Mouse (Mus musculus) limb, embryonic 11.5 days (tissue): ENCODE data around the gene Mms22l. TPM values are rescaled to one million over a fixed set of nuclear protein-coding genes. Genes with fewer than 3 reads are reported as not detected.
"Not testable (repeated sequence)": the region's sequence is repeated elsewhere in the genome, so short reads cannot be mapped to it uniquely, and the experiment has no call there.

ENCODE experiments used
- ATAC-seq: fragments of 200-750 bp; cut with Nextera tagmentation; 2 replicates; pipeline ENCODE4 v1.8.0; 2017; ENCODE audit warnings: low read depth; ENCODE audit not compliant: insufficient number of reproducible peaks, low FRiP score, low TSS enrichment
- DNase-seq: peaks from one replicate; pipeline ENCODE4 v3.0.0-alpha.2; 2015; ENCODE audit warnings: low spot score
- H3K27ac ChIP-seq: fragments of 300-500 bp; sonication (generic); replicated peaks from 2 replicates; pipeline ENCODE4 v1.5.1; 2014; ENCODE audit warnings: low read depth, mild to moderate bottlenecking, low read length
- H3K27me3 ChIP-seq: fragments of 300-500 bp; sonication (generic); 2 replicates; pipeline ENCODE4 v1.6.1; 2014; ENCODE audit warnings: mild to moderate bottlenecking, low read length, mixed read lengths; ENCODE audit not compliant: control insufficient read depth, insufficient read depth
- H3K36me3 ChIP-seq: fragments of 300-500 bp; sonication (generic); 2 replicates; pipeline ENCODE4 v1.6.1; 2014; ENCODE audit warnings: mild to moderate bottlenecking, low read length, moderate library complexity, mixed read lengths; ENCODE audit not compliant: control insufficient read depth, insufficient read depth
- H3K4me1 ChIP-seq: fragments of 300-500 bp; sonication (generic); 2 replicates; pipeline ENCODE4 v1.6.1; 2014; ENCODE audit warnings: low read length, mixed read lengths; ENCODE audit not compliant: control insufficient read depth, insufficient read depth
- H3K4me2 ChIP-seq: fragments of 300-500 bp; sonication (generic); 2 replicates; pipeline ENCODE4 v1.6.1; 2014; ENCODE audit warnings: low read depth, mild to moderate bottlenecking, moderate library complexity; ENCODE audit not compliant: severe bottlenecking
- H3K4me3 ChIP-seq: fragments of 300-500 bp; sonication (generic); 2 replicates; pipeline ENCODE4 v1.5.1; 2014; ENCODE audit warnings: low read depth, low read length
- H3K9ac ChIP-seq: fragments of 300-500 bp; sonication (generic); 2 replicates; pipeline ENCODE4 v1.6.1; 2014; ENCODE audit warnings: mild to moderate bottlenecking, low read length
- H3K9me3 ChIP-seq: fragments of 300-500 bp; sonication (generic); 2 replicates; pipeline ENCODE4 v1.6.1; 2016; ENCODE audit warnings: low read length; ENCODE audit not compliant: control insufficient read depth
- WGBS: fragments of 180-500 bp; shearing (Covaris S2); extraction: QIAGEN DNeasy Blood & Tissue Kit; methylation state at CpG from one replicate; pipeline ENCODE4 v1.1.7; 2014; 5-methylcytosine and 5-hydroxymethylcytosine counted together
- polyA plus RNA-seq: library from polyadenylated mRNA; unstranded; fragments of >200 nt; fragmentation: Nextera tagmentation; extraction: Ambion mirVana; gene quantifications from 2 replicates; pipeline ENCODE4 v1.2.1, GENCODE M21; 2014

Mms22l gene
- polyA plus RNA-seq, result 48.6 and 48.7 TPM in 2 replicates

GRCm38 (mm10) chr4:24496116-24496952 is at the start of gene Mms22l:
Mms22l (plus strand) TSS chr4:24496451.
- WGBS, result under 1% methylated on average over 61 of the region's 83 CpGs
- peak within 1 kb of the TSS; percentile 97 for H3K27ac ChIP-seq

GRCm38 (mm10) chr4:24484046-24484445 is 12.2 kb upstream of the Mms22l start:
- ATAC-seq, H3K4me3 ChIP-seq, H3K36me3 ChIP-seq, H3K9ac ChIP-seq, H3K4me1 ChIP-seq, H3K27ac ChIP-seq, H3K27me3 ChIP-seq, H3K9me3 ChIP-seq, H3K4me2 ChIP-seq, DNase-seq: not testable (repeated sequence)
- WGBS, result 92% methylated on average over 4 of the region's 4 CpGs

More at GRCm38 (mm10) chr4:24496116-24496952, at the start of gene Mms22l:
- H3K36me3 ChIP-seq, result no peaks in the 10 kb centered on the region
- no peaks in the 10 kb centered on the region for H3K4me1 ChIP-seq
- no peaks in the 10 kb centered on the region for H3K9me3 ChIP-seq
- ATAC-seq (peak; percentile 99), DNase-seq (peak; percentile 96)
- peak within 1 kb of the TSS; percentile 53 for H3K4me2 ChIP-seq
- peak within 1 kb of the TSS; percentile 85 for H3K4me3 ChIP-seq
- peak within 1 kb of the TSS; percentile 97 for H3K9ac ChIP-seq
- no peaks in the 10 kb centered on the region for H3K27me3 ChIP-seq

- Histone ChIP-seq H3K27ac (no peak overlapping the region; the same call in 1 of the 2 replicates), H3K9me3 (no peaks in the 10 kb centered on the region), H3K4me2 (peak overlapping the region; percentile 53), H3K9ac (peak overlapping the region; percentile 97), H3K4me1 (no peaks in the 10 kb centered on the region), H3K4me3 (peak overlapping the region; percentile 85), H3K36me3 (no peaks in the 10 kb centered on the region), H3K27me3 (no peaks in the 10 kb centered on the region)
- WGBS, result 1% methylated on average over 7 of the region's 7 CpGs
- ATAC-seq (no peak), DNase-seq (no peak)
Measured at GRCm38 (mm10) chr4:24496953-24497319, 685 bp downstream of the Mms22l start.

- Histone ChIP-seq H3K27ac (no peak overlapping the region), H3K27me3 (no peaks in the 10 kb centered on the region), H3K4me3 (no peak overlapping the region), H3K9ac (no peak overlapping the region), H3K36me3 (peaks cover 2% of the 10 kb centered on the region; the same call in 1 of the 2 replicates), H3K9me3 (no peaks in the 10 kb centered on the region), H3K4me1 (no peaks in the 10 kb centered on the region), H3K4me2 (no peak overlapping the region)
- ATAC-seq, result no peak
- whole genome bisulfite sequencing, result 94% methylated on average over 3 of the region's 3 CpGs
- no peak for DNase-seq
Measured at GRCm38 (mm10) chr4:24509195-24509594, 12.9 kb downstream of the Mms22l start.

- no peak for DNase-seq
- WGBS, result 86% methylated on average over 4 of the region's 4 CpGs
- Histone ChIP-seq H3K27ac (no peak overlapping the region), H3K4me1 (no peaks in the 10 kb centered on the region), H3K9me3 (no peaks in the 10 kb centered on the region), H3K27me3 (no peaks in the 10 kb centered on the region), H3K4me2 (no peak overlapping the region), H3K9ac (no peak overlapping the region), H3K4me3 (no peak overlapping the region), H3K36me3 (peaks cover 2% of the 10 kb centered on the region; the same call in 1 of the 2 replicates)
- no peak for ATAC-seq
Measured at GRCm38 (mm10) chr4:24536989-24537388, 40.7 kb downstream of the Mms22l start.

- ATAC-seq (no peak), DNase-seq (no peak)
- Histone ChIP-seq H3K4me3 (no peak overlapping the region), H3K27ac (no peak overlapping the region), H3K9me3 (no peaks in the 10 kb centered on the region), H3K4me2 (no peak overlapping the region), H3K36me3 (no peaks in the 10 kb centered on the region), H3K4me1 (no peaks in the 10 kb centered on the region), H3K27me3 (no peaks in the 10 kb centered on the region), H3K9ac (no peak overlapping the region)
- WGBS, result 89% methylated on average over 3 of the region's 3 CpGs
Measured at GRCm38 (mm10) chr4:24543421-24543820, 47.2 kb downstream of the Mms22l start.

- Histone ChIP-seq H3K36me3 (no peaks in the 10 kb centered on the region), H3K4me1 (no peaks in the 10 kb centered on the region), H3K9me3 (no peaks in the 10 kb centered on the region), H3K9ac (no peak overlapping the region), H3K4me3 (no peak overlapping the region), H3K27me3 (no peaks in the 10 kb centered on the region), H3K27ac (no peak overlapping the region), H3K4me2 (no peak overlapping the region)
- DNase-seq (no peak), ATAC-seq (no peak)
- 40% methylated on average over 5 of the region's 5 CpGs for WGBS
Measured at GRCm38 (mm10) chr4:24544677-24545151, 48.5 kb downstream of the Mms22l start.

- H3K9me3 ChIP-seq, result no peaks in the 10 kb centered on the region
- H3K27ac ChIP-seq, result no peak overlapping the region
- no peak for DNase-seq
- H3K4me1 ChIP-seq, result no peaks in the 10 kb centered on the region
- H3K4me3 ChIP-seq, result no peak overlapping the region
- H3K4me2 ChIP-seq, result no peak overlapping the region
- 39% methylated on average over 6 of the region's 6 CpGs for WGBS
- no peak overlapping the region for H3K9ac ChIP-seq
- H3K27me3 ChIP-seq, result no peaks in the 10 kb centered on the region
- no peaks in the 10 kb centered on the region for H3K36me3 ChIP-seq
- ATAC-seq, result no peak
Measured at GRCm38 (mm10) chr4:24556116-24556820, 60.0 kb downstream of the Mms22l start.
